Mouse (Mus musculus) hindbrain, embryonic 16.5 days (tissue): ENCODE data around the gene Syt17. TPM values are rescaled to one million over a fixed set of nuclear protein-coding genes. Genes with fewer than 3 reads are reported as not detected.
"Not testable (repeated sequence)": the region's sequence is repeated elsewhere in the genome, so short reads cannot be mapped to it uniquely, and the experiment has no call there.

Experiments used
- ATAC-seq: fragments of 200-750 bp; cut with Nextera tagmentation; 2 replicates; pipeline ENCODE4 v1.8.0; 2017; ENCODE audit warnings: moderate TSS enrichment, moderate library complexity
- H3K27ac ChIP-seq: fragments of 300-500 bp; sonication (generic); 2 replicates; pipeline ENCODE4 v1.5.1; 2014; ENCODE audit warnings: low read depth, mild to moderate bottlenecking, control low read depth, low read length, moderate library complexity
- H3K27me3 ChIP-seq: fragments of 300-500 bp; sonication (generic); replicated peaks from 2 replicates; pipeline ENCODE4 v1.6.1; 2014; ENCODE audit warnings: low read length; ENCODE audit not compliant: control insufficient read depth, insufficient read depth
- H3K36me3 ChIP-seq: fragments of 300-500 bp; sonication (generic); 2 replicates; pipeline ENCODE4 v1.6.1; 2014; ENCODE audit warnings: mild to moderate bottlenecking, low read length, moderate library complexity, mixed read lengths; ENCODE audit not compliant: control insufficient read depth, insufficient read depth
- H3K4me1 ChIP-seq: fragments of 300-500 bp; sonication (generic); 2 replicates; pipeline ENCODE4 v1.6.1; 2014; ENCODE audit warnings: low read depth, low read length; ENCODE audit not compliant: control insufficient read depth, insufficient read depth
- H3K4me2 ChIP-seq: fragments of 300-500 bp; sonication (generic); 2 replicates; pipeline ENCODE4 v1.6.1; 2014; ENCODE audit warnings: mild to moderate bottlenecking, low read length, control low read depth, moderate library complexity
- H3K4me3 ChIP-seq: fragments of 300-500 bp; sonication (generic); 2 replicates; pipeline ENCODE4 v1.5.1; 2014; ENCODE audit warnings: mild to moderate bottlenecking, low read length, control low read depth, moderate library complexity
- H3K9ac ChIP-seq: fragments of 300-500 bp; sonication (generic); 2 replicates; pipeline ENCODE4 v1.6.1; 2014; ENCODE audit warnings: low read depth, mild to moderate bottlenecking, control low read depth, low read length, moderate library complexity
- H3K9me3 ChIP-seq: fragments of 300-500 bp; sonication (generic); 2 replicates; pipeline ENCODE4 v1.6.1; 2014; ENCODE audit warnings: mild to moderate bottlenecking, low read length, moderate library complexity; ENCODE audit not compliant: control insufficient read depth
- WGBS: fragments of 180-500 bp; shearing (Covaris S2); extraction: QIAGEN DNeasy Blood & Tissue Kit; methylation state at CpG from one replicate; pipeline ENCODE4 v1.1.7; 2014; 5-methylcytosine and 5-hydroxymethylcytosine counted together
- polyA plus RNA-seq: library from polyadenylated mRNA; unstranded; fragments of >200 nt; fragmentation: Nextera tagmentation; extraction: Ambion mirVana; gene quantifications from 2 replicates; pipeline ENCODE4 v1.2.1, GENCODE M21; 2015

Gene Syt17
- polyA plus RNA-seq, 1 experiment from 2014 or later = 28.3 TPM

DNA sequence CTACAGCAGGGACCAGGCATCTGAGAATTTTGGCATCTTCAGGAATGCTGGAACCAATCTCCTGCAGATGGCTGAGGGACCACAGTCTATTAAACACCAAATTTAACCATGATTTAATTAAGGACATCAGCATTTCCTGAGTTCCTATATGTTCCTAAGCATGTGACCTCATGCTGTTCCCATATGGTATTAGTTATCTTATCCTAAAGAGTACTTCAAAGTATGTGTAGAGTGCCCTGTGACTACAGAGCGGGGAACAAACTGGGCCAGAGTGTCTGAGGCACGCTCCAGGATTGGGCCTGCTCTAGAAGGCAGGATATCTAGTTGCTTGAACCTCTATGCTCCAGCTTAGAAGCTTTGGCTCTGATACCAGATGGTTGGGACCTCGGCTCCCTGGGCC, 82.1 kb downstream of the Syt17 start:
- Histone ChIP-seq H3K4me1 (no peaks in the 10 kb centered on the region; the same call in 1 of the 2 replicates), H3K27ac (no peak overlapping the region), H3K27me3 (no peaks in the 10 kb centered on the region), H3K36me3 (no peaks in the 10 kb centered on the region), H3K4me3 (no peak overlapping the region), H3K9me3 (no peaks in the 10 kb centered on the region), H3K4me2 (no peak overlapping the region), H3K9ac (no peak overlapping the region)
- WGBS = 75% methylated on average over 3 of the region's 3 CpGs
- ATAC-seq = no peak

DNA sequence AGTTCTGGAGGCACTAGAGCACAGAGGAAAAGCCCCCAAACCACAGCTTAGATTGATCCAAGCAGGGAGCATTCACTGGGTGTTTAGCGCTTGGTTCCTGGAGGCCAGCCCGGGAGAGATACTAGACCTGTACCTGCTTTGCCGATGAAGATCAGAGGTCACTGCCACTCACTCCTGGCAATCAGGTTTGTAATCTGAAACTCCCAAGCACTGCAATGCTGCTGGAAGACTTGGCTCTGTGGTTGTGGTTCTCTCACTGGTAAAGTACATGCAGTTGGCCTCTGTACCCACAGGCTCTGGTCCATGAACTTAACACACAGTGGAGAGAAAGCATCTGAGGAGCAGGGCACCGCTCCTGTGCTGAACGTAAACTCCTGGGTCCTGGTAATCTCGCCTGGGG, 82.8 kb downstream of the Syt17 start:
- Histone ChIP-seq H3K36me3 (no peaks in the 10 kb centered on the region), H3K27me3 (no peaks in the 10 kb centered on the region), H3K9me3 (no peaks in the 10 kb centered on the region), H3K4me3 (no peak overlapping the region), H3K27ac (no peak overlapping the region), H3K9ac (no peak overlapping the region), H3K4me1 (no peaks in the 10 kb centered on the region; the same call in 1 of the 2 replicates), H3K4me2 (no peak overlapping the region)
- 83% methylated on average over 6 of the region's 6 CpGs for WGBS
- ATAC-seq = no peak

DNA sequence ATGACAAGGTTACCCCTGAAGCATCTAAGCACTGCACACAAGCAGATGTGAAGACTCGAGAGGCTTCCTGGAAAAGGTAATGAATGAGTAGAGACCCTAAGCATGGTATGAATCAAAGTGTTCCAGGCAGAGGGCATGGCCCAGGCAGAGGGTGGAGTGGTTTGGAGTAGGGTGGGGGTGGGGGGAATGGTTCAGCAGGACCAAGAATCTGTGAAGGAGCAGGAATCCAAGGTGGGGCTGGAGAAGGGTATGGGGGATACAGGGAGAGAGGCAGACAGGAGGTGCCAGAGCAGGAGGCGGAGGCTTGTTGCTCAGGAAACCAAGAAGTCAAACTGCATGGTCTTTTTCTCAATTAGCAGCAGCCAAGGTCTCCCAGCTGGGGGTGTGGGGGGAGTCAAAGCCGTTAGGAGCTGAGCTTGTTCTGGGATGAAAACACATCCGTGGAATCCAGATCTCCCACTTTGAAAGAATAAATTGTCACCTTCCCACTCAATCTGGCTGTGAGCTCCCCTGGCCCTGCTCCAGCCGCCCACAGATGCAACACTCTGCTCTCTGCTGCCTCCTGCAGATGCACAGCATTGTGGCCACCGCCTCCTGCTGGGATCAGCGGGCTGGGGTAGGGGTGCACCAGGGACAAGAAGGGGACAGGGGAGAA, 83.5 kb downstream of the Syt17 start:
- Histone ChIP-seq H3K4me1 (no peaks in the 10 kb centered on the region; the same call in 1 of the 2 replicates), H3K4me3 (no peak overlapping the region), H3K9me3 (no peaks in the 10 kb centered on the region), H3K4me2 (no peak overlapping the region), H3K27me3 (no peaks in the 10 kb centered on the region), H3K9ac (no peak overlapping the region), H3K36me3 (no peaks in the 10 kb centered on the region), H3K27ac (no peak overlapping the region)
- WGBS = 32% methylated on average over 7 of the region's 7 CpGs
- ATAC-seq = no peak

DNA sequence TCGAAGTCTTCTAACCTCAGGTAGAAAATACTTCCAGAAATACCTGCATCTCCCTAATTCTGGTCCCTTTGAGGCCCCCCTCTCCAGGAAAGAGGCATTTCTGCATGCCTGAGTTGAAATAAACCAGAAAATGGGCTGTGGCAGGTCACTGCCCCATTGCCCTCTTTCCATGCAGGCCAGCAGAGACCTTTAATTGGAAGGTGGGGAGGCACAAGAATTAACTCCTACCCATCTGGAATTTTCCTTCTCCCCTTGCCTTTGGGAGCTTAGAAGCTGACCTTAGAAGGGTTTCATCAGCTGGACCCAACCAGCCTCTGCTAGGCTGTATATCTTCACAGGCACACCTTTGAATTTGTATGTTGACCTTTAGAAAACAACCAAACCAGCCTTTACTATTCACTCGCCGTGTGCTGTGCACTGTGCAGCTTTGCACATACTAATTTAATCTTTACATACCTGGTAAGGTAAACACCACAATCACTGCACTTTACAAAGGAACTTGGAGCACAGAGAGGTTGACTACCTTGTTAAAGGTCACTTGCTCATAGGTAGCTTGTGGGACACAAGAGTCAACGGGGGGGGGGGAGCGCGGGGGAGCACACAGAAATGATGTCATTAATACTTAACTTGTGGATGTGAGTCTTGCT, 84.3 kb downstream of the Syt17 start:
- Histone ChIP-seq H3K9me3 (no peaks in the 10 kb centered on the region), H3K27me3 (no peaks in the 10 kb centered on the region), H3K36me3 (no peaks in the 10 kb centered on the region), H3K9ac (no peak overlapping the region), H3K4me3 (no peak overlapping the region), H3K4me1 (no peaks in the 10 kb centered on the region; the same call in 1 of the 2 replicates), H3K27ac (no peak overlapping the region), H3K4me2 (no peak overlapping the region)
- 87% methylated on average over 6 of the region's 6 CpGs for WGBS
- no peak for ATAC-seq

DNA sequence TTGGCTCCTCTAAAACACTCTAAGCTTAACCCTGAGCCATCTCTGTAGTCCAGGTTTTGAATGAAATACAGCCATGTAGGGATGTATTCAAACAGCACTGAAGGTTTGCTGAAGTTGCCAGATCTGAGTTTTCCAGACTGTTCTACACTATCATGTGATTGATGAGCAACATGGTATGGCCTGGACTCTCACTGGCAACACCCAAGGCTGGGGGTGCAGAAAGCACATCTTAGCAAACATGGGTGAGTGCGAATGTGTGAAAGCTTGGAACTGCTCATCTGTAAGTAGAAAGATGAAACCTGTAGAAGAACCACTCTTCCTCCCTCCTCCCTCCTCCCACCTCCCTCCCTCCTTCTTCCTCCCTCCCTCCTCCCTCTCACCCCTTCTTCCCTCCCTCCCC, 85.1 kb downstream of the Syt17 start:
- ATAC-seq = no peak
- WGBS = 88% methylated on average over 1 of the region's 1 CpGs
- Histone ChIP-seq H3K36me3 (no peaks in the 10 kb centered on the region), H3K9me3 (no peaks in the 10 kb centered on the region), H3K4me1 (no peaks in the 10 kb centered on the region; the same call in 1 of the 2 replicates), H3K4me2 (no peak overlapping the region), H3K9ac (no peak overlapping the region), H3K27ac (no peak overlapping the region), H3K27me3 (no peaks in the 10 kb centered on the region), H3K4me3 (no peak overlapping the region)

DNA sequence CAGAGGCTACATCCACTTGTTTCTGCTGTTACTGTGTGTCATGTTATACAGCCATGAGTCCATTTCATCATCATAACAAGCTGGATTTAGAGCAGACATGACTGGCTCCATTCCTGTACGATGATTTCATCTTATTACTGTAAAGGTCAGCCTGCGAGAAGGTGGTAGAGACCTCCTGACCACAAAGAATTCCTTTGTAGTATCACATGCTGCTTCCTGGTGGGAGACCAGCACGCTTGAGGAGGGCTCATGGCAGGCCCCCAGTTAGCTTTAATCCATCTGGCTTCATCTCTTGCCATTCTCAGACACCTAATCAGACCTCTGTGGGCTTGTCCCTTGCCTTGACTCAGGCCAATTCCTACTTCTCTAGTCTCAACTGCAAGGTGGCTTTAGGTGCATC, 85.8 kb downstream of the Syt17 start:
- no peak overlapping the region for H3K4me2 ChIP-seq
- 66% methylated on average over 3 of the region's 3 CpGs for WGBS
- no peaks in the 10 kb centered on the region; the same call in 1 of the 2 replicates for H3K4me1 ChIP-seq
- ATAC-seq = no peak
- H3K36me3 ChIP-seq = no peaks in the 10 kb centered on the region
- H3K27ac ChIP-seq = no peak overlapping the region
- H3K4me3 ChIP-seq = no peak overlapping the region
- no peak overlapping the region for H3K9ac ChIP-seq
- H3K9me3 ChIP-seq = no peaks in the 10 kb centered on the region
- H3K27me3 ChIP-seq = no peaks in the 10 kb centered on the region

DNA sequence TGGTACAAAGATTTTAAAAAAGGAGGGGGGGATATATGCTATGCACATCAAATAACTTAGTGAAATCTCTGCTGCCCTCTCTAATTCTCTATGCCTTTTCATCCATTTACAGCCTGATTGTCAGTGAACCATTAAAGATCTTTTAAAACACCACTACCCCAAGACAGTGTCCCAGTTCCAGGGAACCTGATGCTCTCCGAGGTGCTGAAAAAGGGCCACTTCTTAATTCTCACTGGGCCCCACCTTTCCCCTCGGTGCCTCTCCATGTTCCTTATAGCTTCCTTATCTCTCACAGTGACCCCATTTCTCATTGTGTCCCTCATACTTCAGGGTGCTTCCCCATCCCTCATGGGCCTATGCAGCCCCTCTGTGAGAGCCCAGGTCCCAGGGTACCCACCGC, 89.0 kb downstream of the Syt17 start:
- H3K9ac ChIP-seq = no peak overlapping the region
- H3K27me3 ChIP-seq = no peaks in the 10 kb centered on the region
- no peak for ATAC-seq
- H3K4me3 ChIP-seq = no peak overlapping the region
- H3K4me2 ChIP-seq = no peak overlapping the region
- no peak overlapping the region for H3K27ac ChIP-seq
- H3K9me3 ChIP-seq = no peaks in the 10 kb centered on the region
- 45% methylated on average over 3 of the region's 3 CpGs for WGBS
- no peaks in the 10 kb centered on the region for H3K36me3 ChIP-seq
- H3K4me1 ChIP-seq = no peaks in the 10 kb centered on the region

DNA sequence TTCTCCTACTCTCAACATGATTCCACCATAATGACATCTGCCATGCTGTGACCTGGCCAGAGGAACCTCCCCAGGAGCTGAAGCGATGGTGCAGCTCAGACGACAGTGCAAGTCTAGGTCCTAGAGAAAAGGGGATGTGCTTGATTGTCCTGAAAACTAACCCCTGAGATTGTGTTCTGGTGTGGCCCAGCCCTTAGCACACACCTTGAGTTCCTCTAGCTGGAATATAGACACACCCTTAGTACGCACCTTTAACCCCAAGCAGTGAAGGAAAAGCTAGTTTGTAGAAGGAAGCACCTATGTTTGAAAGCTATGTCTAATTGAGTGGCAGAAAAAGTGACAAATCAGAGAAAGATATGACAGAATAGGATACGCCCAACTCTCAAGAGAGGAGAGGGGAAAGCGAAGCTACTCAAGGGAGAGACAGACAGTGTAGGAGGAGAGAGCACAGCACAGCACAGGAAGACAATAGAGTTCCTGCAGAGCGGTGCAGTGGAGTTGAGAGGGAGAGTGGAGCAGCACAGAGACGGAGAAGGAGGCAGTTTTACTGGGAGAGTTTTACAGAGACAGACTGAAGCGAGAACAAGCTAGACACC, 91.5 kb downstream of the Syt17 start:
- H3K9ac ChIP-seq, ATAC-seq, H3K27me3 ChIP-seq, H3K4me2 ChIP-seq, H3K9me3 ChIP-seq, H3K4me3 ChIP-seq, H3K36me3 ChIP-seq, H3K4me1 ChIP-seq, H3K27ac ChIP-seq: not testable (repeated sequence)
- 69% methylated on average over 8 of the region's 8 CpGs for WGBS

DNA sequence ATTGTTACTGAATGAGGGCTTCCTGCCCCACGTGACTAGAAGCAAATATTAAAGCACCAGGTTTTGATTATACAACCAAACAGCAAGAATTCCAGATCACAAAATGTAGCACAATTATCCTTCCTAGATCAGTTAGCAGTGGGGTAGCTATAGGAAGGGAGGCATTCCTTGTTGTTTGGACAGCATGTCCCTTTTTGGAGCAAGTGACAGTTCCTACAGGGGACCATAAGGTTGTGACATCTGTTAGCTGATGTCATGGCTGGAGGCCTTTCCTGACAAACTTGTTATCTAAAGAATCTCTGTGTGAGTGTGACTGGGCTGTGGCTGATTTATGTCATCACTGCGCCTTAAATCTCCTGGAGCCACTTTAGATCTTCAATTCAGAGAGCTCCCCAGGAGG, 97.2 kb downstream of the Syt17 start:
- H3K4me3 ChIP-seq = no peak overlapping the region
- H3K9me3 ChIP-seq = 0 out of 2 replicates have a peak, but pooled peaks cover 2% of the 10 kb centered on the region
- H3K4me1 ChIP-seq = no peaks in the 10 kb centered on the region
- ATAC-seq = no peak
- WGBS = 81% methylated on average over 2 of the region's 2 CpGs
- no peak overlapping the region for H3K9ac ChIP-seq
- H3K27ac ChIP-seq = no peak overlapping the region
- H3K27me3 ChIP-seq = no peaks in the 10 kb centered on the region
- H3K36me3 ChIP-seq = no peaks in the 10 kb centered on the region
- no peak overlapping the region for H3K4me2 ChIP-seq
